Mouse (Mus musculus) heart, postnatal 14 days (tissue): Measurements from ENCODE around the gene Rpusd2. TPM values are rescaled to one million over a fixed set of nuclear protein-coding genes. Genes with fewer than 3 reads are reported as not detected.

Experiments used
- DNase-seq, 2 experiments: peaks; one replicate each; pipeline ENCODE4 v3.0.0; 2021 to 2022
- intact Hi-C: fragments of 180-260 bp; cut with DNase I; formaldehyde crosslinking; loops from one replicate; pipeline ENCODE4 v1.15.1; 2025
- total RNA-seq, 2 experiments: library from RNA; stranded (reverse); gene quantifications; 2 replicates each; pipeline ENCODE4 v1.2.3; 2021

Gene Rpusd2
- total RNA-seq, 2 experiments from 2014 or later = 4.1 to 4.3 TPM

DNA sequence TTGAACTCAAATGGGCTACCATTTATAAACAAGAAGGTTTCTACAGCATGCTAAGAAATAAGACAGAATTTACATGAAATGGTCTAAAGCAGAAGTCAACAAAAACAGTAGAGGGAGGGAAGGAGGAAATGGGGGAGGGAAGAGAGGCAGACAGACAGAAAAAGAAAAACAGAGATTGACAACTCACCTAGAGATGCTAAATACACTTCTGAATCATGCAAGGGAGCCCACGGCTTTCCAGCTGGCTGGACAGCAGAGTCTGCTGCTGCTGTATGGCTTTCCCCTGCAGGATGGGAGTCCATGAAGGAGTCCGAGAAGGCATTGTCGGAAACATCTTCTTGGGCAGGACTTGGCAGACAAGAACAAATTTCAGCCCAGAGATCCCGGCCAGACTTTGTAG, 7.6 kb upstream of the Rpusd2 start:
- DNase-seq = no peak
- intact Hi-C loops = no loop called here

DNA sequence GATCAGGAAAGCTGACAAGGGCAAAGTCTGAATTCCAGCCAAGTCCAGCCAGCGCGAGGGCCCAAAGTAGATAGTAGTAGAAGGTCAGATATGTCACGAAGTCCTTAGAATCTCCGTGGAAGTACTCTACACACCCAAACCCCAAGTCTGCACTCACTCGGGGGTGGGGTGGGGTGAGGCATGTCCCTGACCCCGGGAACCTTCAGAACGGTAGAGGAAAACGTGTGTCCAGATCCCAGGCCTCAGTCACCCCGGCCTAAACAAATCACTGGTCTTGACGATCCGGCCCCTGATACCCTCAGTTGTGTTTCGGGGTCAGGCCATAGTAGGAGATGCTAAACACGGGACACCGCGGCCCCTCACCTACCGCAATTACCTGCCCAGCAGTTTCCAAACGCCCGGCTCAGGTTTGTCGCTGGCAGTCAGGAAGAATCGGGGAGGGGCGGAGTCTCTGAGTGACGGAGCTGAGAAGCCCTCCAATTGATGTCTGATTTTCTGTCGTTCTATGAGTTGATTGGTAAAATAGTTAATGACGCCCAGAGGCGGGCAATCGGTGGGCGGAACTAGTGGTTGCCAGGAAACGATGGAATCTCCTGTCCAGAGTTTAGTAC, 5.5 kb upstream of the Rpusd2 start, which contains the start of gene Ccdc32:
Gene Ccdc32 (minus strand): TSS at position 453 of the 611 bp plus-strand sequence.
- intact Hi-C loops = no loop called here
- peak; percentile 91 to 95 for DNase-seq

DNA sequence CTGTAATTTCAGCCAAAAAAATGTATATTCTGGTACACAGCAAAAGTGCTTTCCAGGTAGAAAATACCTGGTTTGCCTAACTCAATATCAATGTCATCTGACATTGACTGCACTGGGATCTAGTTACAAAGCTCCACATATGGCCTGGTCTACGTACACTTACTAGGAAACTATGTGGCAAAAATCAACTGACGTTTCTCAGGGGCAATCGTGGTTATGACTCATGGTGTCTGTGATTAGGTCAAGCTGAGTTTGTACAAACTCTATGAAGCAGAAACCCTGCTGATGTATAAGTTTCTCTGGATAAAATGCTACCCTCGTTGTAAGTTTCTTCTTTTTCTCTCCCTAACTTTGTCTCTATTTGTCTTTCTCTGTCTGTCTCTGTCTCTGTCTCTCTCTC, 2.4 kb upstream of the Rpusd2 start:
- DNase-seq = no peak
- intact Hi-C loops = no loop called here

DNA sequence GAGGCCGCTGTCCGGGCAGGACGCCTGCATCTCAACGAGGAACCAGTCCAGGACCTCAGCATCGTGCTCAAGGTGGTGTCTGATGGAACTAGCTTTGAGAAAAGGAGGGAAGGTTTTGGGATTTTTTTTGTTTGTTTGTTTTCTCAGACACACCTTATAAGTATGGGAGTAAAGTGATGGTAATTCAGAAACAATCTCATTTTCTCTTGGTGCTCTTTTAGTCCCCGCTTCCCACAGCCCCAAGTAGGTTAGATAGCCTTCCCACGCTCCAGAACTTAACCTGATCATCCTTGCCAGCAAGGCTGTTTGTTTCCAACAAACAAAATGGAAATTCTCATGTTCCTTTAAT, 781 bp downstream of the Rpusd2 start:
- intact Hi-C loops = loop anchor here (5.0 kb wide), 2 partner anchors 152 to 252 kb away; partner anchors contain the start of gene Vps18
- DNase-seq = no peak

DNA sequence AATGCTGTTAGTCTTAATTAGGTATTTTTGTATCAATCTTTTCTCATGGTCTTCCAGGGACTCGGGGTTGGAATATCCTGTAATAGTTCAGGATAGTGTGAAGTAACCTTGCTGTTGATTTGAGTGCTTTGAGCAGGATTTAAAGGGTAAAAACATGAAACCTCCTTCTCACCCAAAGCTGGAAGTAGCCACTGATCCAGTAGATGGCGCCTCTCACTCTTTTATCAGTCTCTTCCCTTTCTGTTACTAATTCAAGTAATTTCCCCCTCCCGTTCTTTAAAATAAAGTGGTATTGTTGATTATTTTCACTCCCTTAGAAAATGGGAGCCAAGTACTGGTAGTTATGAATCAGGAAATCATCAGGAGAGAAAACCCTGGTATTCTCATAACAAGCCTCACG, 6.3 kb downstream of the Rpusd2 start:
- DNase-seq = peak in 1 of 2 experiments; percentile 33
- intact Hi-C loops = no loop called here

DNA sequence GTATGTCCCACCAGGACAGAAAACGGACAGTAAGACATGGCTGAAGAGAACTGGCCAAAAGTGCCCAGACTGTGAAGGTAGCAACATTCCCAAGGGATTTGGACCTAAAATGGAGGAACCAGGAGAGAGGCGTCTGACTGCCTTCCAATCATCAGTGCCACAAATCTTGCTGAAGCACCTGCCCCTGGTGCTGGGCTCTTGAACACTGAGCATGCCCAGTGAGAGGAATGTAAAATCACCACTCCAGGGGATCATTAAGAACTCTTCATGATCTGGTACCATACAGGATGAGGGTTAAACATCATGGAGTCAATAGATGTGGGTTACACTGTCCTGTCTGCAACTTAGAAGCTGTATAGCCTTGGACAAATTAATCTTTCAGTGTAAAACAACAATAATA, 10.6 kb downstream of the Rpusd2 start:
- no peak for DNase-seq

DNA sequence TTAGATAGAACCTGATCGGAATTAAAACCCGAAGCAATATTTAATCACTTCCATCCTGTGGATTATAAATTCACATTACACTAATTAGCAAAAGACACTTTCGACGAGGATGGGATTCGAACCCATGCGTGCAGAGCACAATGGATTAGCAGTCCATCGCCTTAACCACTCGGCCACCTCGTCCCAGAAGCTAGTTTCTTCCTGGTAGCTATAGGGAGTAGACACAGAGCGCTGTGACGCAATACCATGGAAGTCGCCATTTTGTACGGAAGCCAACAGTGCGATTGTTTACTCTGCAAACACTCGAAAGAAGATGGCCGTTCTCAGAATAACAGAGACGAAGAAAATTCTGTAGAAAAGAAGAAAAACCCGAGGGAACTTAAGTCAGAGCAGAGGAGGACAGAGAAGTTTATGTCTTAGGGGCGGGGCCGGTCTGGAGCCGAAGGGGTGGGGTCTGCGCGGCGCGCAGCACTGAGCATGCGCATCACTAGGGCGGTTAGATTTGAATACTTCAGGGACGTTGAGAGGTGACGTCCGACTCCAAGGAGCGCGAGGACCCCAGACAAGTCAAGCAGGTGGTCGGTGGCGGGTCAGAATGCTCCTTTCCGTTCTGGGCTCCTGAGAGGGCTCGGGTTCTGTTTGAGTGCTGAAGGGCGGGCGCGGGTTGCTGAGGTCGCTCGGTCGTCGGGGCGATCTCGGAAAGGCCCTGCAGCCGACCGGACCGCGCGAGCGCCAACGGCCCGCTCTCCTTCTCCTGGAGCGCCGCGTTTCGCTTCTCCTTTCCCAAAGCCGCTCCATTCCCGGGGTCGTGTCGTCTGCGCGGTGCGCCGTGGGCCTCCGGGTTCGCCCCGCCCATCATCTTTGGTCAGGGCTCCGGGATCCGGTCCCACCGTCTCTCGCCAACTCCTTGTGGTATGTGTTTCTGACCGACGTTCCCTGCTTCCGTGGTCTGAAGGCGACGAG, 12.3 kb downstream of the Rpusd2 start, which contains the start of gene Knl1:
Gene Knl1 (plus strand): TSS at position 471 of the 963 bp plus-strand sequence.
- intact Hi-C loops = no loop called here
- peak; percentile 94 to 98 for DNase-seq

More for the DNA sequence above, 10.6 kb downstream of the Rpusd2 start:
- intact Hi-C loops = no loop called here

DNA sequence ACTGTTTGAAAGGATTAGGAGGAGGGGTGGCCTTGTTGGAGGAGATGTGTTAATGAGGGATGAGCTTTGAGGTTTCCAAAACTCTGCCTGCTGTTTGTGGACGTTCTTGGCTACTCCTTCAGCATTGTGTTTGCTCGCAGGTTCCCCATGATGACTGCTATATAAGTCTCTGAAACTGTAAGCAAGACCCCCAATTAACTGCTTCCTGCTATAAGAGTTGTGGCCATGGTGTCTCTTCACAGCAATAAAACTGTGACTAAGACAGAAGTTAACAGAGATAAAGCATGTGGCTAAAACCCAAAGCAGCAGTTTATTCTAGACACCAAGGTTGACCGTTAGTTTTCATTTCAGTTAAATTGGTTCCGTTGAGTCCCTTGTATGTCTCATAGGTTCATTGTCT, 13.3 kb downstream of the Rpusd2 start:
- no peak for DNase-seq
- intact Hi-C loops = no loop called here

DNA sequence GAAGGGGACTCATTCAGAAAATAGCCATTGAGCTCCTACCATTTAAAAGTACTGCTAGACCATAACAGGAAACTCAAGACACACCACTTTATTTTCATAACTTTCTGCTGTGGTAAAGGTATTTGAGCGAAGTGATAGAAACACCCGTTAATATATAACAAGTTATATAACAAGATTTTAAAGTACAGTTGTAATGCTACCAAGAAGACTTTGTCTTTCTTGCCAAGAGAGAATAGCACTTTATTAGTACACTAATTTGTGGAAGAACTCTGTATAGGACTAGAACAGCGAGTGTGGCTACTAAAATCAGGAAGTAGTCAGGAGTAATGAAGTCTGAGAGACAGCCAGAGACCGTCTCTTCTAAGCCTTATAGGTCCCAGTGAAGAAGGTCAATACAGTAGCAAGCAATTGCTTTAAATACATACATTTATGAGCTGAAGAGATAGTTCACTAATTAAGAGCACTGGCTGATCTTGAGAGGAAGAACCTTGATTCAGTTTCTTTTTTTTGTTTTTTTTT, 15.6 kb downstream of the Rpusd2 start:
- DNase-seq = no peak
- intact Hi-C loops = no loop called here

DNA sequence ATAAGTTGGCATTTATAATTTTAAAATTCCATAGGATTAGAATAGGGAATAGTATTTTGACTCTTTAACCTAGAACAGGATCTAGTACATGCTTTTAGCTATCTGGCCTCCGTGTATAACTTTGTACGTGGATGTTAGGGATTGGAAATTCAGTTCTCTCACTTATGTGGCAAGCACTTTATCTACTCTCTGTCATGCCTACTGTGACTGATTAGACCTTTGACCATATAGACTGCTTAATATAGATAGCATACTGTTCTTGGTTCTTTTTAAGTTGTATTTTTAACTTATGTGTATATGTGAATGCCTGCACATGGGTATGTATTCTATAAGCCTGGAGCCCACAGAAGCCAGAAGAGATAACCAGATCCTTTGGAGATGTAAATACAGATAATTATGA, 25.5 kb downstream of the Rpusd2 start:
- DNase-seq = no peak
- intact Hi-C loops = no loop called here

DNA sequence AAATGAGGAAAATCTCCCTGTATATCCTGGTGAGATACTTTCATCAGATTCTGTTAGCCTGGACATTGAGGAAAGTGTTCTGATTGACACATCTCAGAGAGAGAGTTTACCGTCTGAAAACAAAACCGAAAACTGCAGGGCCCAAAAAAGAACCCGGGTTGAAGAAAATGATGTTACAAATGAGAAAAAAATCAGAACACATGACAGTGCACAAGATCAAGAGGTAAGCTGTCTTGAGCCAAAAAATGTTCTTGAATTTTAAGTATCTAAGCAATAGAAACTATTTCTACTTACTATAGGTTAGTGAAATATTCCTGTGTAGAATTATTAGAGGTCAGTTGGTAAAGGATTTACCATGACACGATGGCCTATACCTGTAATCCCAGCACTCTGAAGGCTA, 37.8 kb downstream of the Rpusd2 start:
- DNase-seq = no peak
- intact Hi-C loops = no loop called here

DNA sequence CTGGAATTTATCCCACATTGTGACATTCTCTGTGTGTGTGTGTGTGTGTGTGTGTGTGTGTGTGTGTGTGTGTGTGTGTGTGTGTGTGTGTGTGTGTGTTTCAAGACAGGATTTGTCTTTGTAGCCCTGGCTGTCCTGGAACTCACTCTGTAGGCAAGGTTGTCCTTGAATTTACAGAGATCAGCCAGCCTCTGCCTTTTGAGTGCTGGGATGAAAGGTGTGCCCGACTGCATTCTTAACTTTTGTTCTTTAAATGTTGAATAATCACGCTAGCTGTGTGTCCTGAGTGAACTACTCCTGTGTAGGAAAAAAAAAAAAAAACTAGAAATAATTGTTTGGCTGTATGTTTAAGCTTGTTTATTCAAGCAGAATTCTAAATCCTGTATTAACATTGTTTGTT, 51.6 kb downstream of the Rpusd2 start:
- intact Hi-C loops = no loop called here
- no peak for DNase-seq

Other genes with a start within 250 kb of the Rpusd2 start
- 10 to 100 TPM in 1 of 2 experiments, 1 to 10 TPM in 1; 5.9 to 10.7 TPM for gene Knstrn, start 220.8 kb upstream of the Rpusd2 start, total RNA-seq
- 100 to 1,000 TPM; 150 to 163 TPM for gene Ivd, start 172.8 kb upstream of the Rpusd2 start, total RNA-seq
- gene Bahd1, start 134.4 kb upstream of the Rpusd2 start, total RNA-seq = 10 to 100 TPM; 15.9 to 17.7 TPM
- gene Chst14, start 108.3 kb upstream of the Rpusd2 start, total RNA-seq = 10 to 100 TPM; 10.2 to 11.3 TPM
- 10 to 100 TPM; 12.8 TPM for gene Ccdc32, start 5.4 kb upstream of the Rpusd2 start, total RNA-seq
- 1 to 10 TPM; 3.0 to 4.0 TPM for gene Knl1, start 12.3 kb downstream of the Rpusd2 start, total RNA-seq
- gene Rad51, start 78.0 kb downstream of the Rpusd2 start, total RNA-seq = 1 to 10 TPM; 2.2 to 3.7 TPM
- gene Rmdn3, start 122.2 kb downstream of the Rpusd2 start, total RNA-seq = 10 to 100 TPM; 18.6 to 20.9 TPM
- 1 to 10 TPM; 1.3 to 2.2 TPM for gene Gchfr, start 133.0 kb downstream of the Rpusd2 start, total RNA-seq
- not detected for gene Gm14137, start 139.7 kb downstream of the Rpusd2 start, total RNA-seq
- 10 to 100 TPM; 15.7 TPM for gene Zfyve19, start 173.8 kb downstream of the Rpusd2 start, total RNA-seq
- gene Dnajc17, start 174.0 kb downstream of the Rpusd2 start, total RNA-seq = 10 to 100 TPM in 1 of 2 experiments, 1 to 10 TPM in 1; 9.3 to 10.0 TPM
- gene Ppp1r14d, start 195.1 kb downstream of the Rpusd2 start, total RNA-seq = not detected
- gene Spint1, start 202.6 kb downstream of the Rpusd2 start, total RNA-seq = under 1 TPM; 0.17 to 0.26 TPM
- gene Rhov, start 236.5 kb downstream of the Rpusd2 start, total RNA-seq = not detected